ENCODE assay signal across 14 mouse cellular contexts in the genomic region with DNA sequence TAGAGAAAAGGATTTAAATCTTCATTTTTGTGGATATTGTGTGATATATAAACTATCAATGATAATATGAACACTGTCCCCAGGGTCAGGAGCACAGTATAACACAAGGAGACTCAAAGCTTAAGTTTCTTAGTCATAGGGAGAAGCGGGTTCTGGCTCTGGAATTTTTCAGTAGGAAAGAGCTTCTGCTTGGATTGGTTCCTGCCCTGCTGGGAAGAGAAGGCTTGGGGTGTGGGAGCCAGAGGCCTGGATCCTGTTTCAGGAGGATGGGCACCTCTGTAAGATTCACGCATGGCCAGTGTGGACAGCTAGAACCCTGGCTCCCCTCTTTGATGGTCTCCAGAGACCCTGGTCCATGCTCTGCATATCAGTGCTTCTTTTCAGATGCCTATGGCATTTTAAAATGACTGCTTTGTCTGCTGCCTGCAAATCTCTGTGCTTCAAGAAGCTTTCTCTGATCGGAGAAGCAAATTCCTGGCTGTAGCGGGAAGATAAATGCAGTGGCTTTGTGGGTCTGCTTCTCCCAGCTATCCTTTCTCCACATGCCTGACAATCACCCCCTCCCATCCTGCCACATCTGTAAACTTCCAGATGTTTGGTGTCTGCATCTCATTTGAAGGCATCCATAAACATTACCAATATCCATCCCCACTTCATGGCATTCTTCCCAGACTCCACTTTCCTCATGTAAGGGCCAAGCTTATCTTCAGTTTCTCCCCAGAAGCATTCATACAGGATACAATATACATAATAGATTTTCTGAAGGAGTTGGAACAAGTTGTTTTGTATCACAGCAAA. TPM values are rescaled to one million over a fixed set of nuclear protein-coding genes. Genes with fewer than 3 reads are reported as not detected.
A peak's percentile ranks its signal among the peaks of the same experiment; 100 is the strongest.
DNase-seq lines count a peak whose midpoint lies in the region; ATAC-seq and TF ChIP-seq lines count a peak whose summit lies in the region.
"Had no signal": no experiment of that assay in that cellular context is flagged by ENCODE, and none has a peak within 500 bp of the region (broad histone marks: within the 10 kb centered on the region; RNA-seq: fewer than 3 reads in every experiment).

No protein-coding gene starts in this region.

- no peaks in the 10 kb centered on the region for H3K27me3 ChIP-seq in kidney, embryonic 15.5 days
- H3K27me3 ChIP-seq in lung, embryonic 15.5 days = no peaks in the 10 kb centered on the region
- no peaks in the 10 kb centered on the region for H3K27me3 ChIP-seq in intestine, embryonic 16.5 days (replicated peaks; ENCODE audit: control insufficient read depth, insufficient read depth, low read length)
- no peaks in the 10 kb centered on the region for H3K27me3 ChIP-seq in stomach, postnatal 0 days (ENCODE audit: control insufficient read depth, insufficient read depth, low read length)
- H3K27me3 ChIP-seq: midbrain, embryonic 15.5 days; neural tube, embryonic 12.5 days had no signal

- no peak for DNase-seq in kidney, postnatal 36 days
- no peak for DNase-seq in lung, postnatal 14 days
- no peak for DNase-seq in stomach, postnatal 0 days (ENCODE audit: low spot score)
- DNase-seq: cerebellum, postnatal 25 days; gastrocnemius, postnatal 25 days; liver, postnatal 0 days had no signal

- H3K4me3 ChIP-seq in kidney, embryonic 15.5 days (replicated peaks) = no peak overlapping the region
- no peak overlapping the region for H3K4me3 ChIP-seq in lung, embryonic 15.5 days
- no peak overlapping the region for H3K4me3 ChIP-seq in intestine, embryonic 16.5 days (ENCODE audit: low read length)
- H3K4me3 ChIP-seq in stomach, postnatal 0 days (ENCODE audit: low read depth, low read length) = peak overlapping the region; percentile 21
- H3K4me3 ChIP-seq: midbrain, embryonic 15.5 days; neural tube, embryonic 12.5 days had no signal

- TF ChIP-seq CTCF in stomach, postnatal 0 days (IDR thresholded peaks at IDR 0.05; ENCODE audit: low read depth) = no peak

- WGBS in kidney, embryonic 15.5 days = 53% methylated on average over 4 of the region's 4 CpGs
- WGBS in lung, embryonic 15.5 days = 32% methylated on average over 4 of the region's 4 CpGs
- WGBS in intestine, embryonic 16.5 days = 54% methylated on average over 4 of the region's 4 CpGs
- WGBS in stomach, postnatal 0 days = 31% methylated on average over 4 of the region's 4 CpGs

- H3K4me1 ChIP-seq in kidney, embryonic 15.5 days = no peaks in the 10 kb centered on the region
- 0 out of 2 replicates have a peak, but pooled peaks cover 2% of the 10 kb centered on the region for H3K4me1 ChIP-seq in lung, embryonic 15.5 days
- peaks cover 4% of the 10 kb centered on the region; the same call in 1 of the 2 replicates for H3K4me1 ChIP-seq in intestine, embryonic 16.5 days (ENCODE audit: control insufficient read depth, insufficient read depth, low read length)
- H3K4me1 ChIP-seq in stomach, postnatal 0 days (replicated peaks; ENCODE audit: control insufficient read depth, insufficient read depth) = no peaks in the 10 kb centered on the region
- H3K4me1 ChIP-seq: midbrain, embryonic 15.5 days; neural tube, embryonic 12.5 days had no signal

- no peak for TF ChIP-seq EP300 in stomach, postnatal 0 days (optimal IDR thresholded peaks at IDR 0.05)

- peak overlapping the region; percentile 76 for H3K27ac ChIP-seq in kidney, embryonic 15.5 days
- peak overlapping the region; percentile 81 for H3K27ac ChIP-seq in lung, embryonic 15.5 days
- peak overlapping the region; percentile 80 for H3K27ac ChIP-seq in intestine, embryonic 16.5 days (ENCODE audit: low read length)
- peak overlapping the region; percentile 82 for H3K27ac ChIP-seq in stomach, postnatal 0 days (replicated peaks)
- H3K27ac ChIP-seq: midbrain, embryonic 15.5 days; neural tube, embryonic 12.5 days had no signal

- H3K4me2 ChIP-seq in kidney, embryonic 15.5 days = no peak overlapping the region
- H3K4me2 ChIP-seq in lung, embryonic 15.5 days = peak overlapping the region; percentile 13; the same call in 1 of the 2 replicates
- H3K4me2 ChIP-seq in intestine, embryonic 16.5 days (ENCODE audit: low read depth, low read length) = no peak overlapping the region
- peak overlapping the region; percentile 36 for H3K4me2 ChIP-seq in stomach, postnatal 0 days (replicated peaks; ENCODE audit: low read depth)
- H3K4me2 ChIP-seq: midbrain, embryonic 15.5 days; neural tube, embryonic 12.5 days had no signal

- H3K9me3 ChIP-seq in kidney, embryonic 15.5 days (replicated peaks) = no peaks in the 10 kb centered on the region
- H3K9me3 ChIP-seq in lung, embryonic 15.5 days = no peaks in the 10 kb centered on the region
- no peaks in the 10 kb centered on the region for H3K9me3 ChIP-seq in intestine, embryonic 16.5 days (ENCODE audit: control insufficient read depth, low read length)
- no peaks in the 10 kb centered on the region for H3K9me3 ChIP-seq in stomach, postnatal 0 days (ENCODE audit: control insufficient read depth, low read length)
- H3K9me3 ChIP-seq: midbrain, embryonic 15.5 days; neural tube, embryonic 12.5 days had no signal

- no peak; the same call in 1 of the 2 replicates for ATAC-seq in kidney, embryonic 15.5 days (replicated peaks; ENCODE audit: low FRiP score)
- ATAC-seq in lung, embryonic 15.5 days (ENCODE audit: borderline replicate concordance, extremely low read depth, low FRiP score, low TSS enrichment) = peak; percentile 90
- peak; percentile 65 for ATAC-seq in intestine, embryonic 16.5 days
- no peak for ATAC-seq in stomach, postnatal 0 days (ENCODE audit: low FRiP score, low TSS enrichment)
- ATAC-seq in megakaryocyte-erythroid progenitor cell, adult 5-6 weeks (replicated peaks; ENCODE audit: low FRiP score, low TSS enrichment, poor library complexity, severe bottlenecking) = no peak
- ATAC-seq: liver, postnatal 0 days; midbrain, embryonic 15.5 days had no signal

- no peaks in the 10 kb centered on the region for H3K36me3 ChIP-seq in kidney, embryonic 15.5 days
- H3K36me3 ChIP-seq in lung, embryonic 15.5 days = no peaks in the 10 kb centered on the region
- no peaks in the 10 kb centered on the region for H3K36me3 ChIP-seq in intestine, embryonic 16.5 days (ENCODE audit: control insufficient read depth, insufficient read depth, low read length)
- H3K36me3 ChIP-seq in stomach, postnatal 0 days (ENCODE audit: control insufficient read depth, insufficient read depth, low read length) = no peaks in the 10 kb centered on the region
- H3K36me3 ChIP-seq: midbrain, embryonic 15.5 days; neural tube, embryonic 12.5 days had no signal

- H3K9ac ChIP-seq in kidney, embryonic 15.5 days = no peak overlapping the region
- H3K9ac ChIP-seq in lung, embryonic 15.5 days = no peak overlapping the region
- no peak overlapping the region for H3K9ac ChIP-seq in intestine, embryonic 16.5 days (ENCODE audit: low read depth, low read length)
- H3K9ac ChIP-seq in stomach, postnatal 0 days (ENCODE audit: low read length) = peak overlapping the region; percentile 4; the same call in 1 of the 2 replicates
- H3K9ac ChIP-seq: liver, postnatal 0 days; midbrain, embryonic 15.5 days; neural tube, embryonic 12.5 days had no signal

RNA-seq across cellular contexts. Expression of gene Teddm3, which starts 2.0 kb away (rescaled TPM):
- polyA plus RNA-seq in kidney, embryonic 15.5 days (2015; fragmentation: Nextera tagmentation; extraction: Ambion mirVana) = 0.22 TPM in 1 of 2 replicates, not detected in the other
- not detected in 2 replicates for polyA plus RNA-seq in lung, embryonic 15.5 days (2015; fragmentation: Nextera tagmentation; extraction: Ambion mirVana)
- polyA plus RNA-seq in intestine, embryonic 16.5 days (2015; fragmentation: Nextera tagmentation; extraction: Ambion mirVana) = 0.20 TPM in 1 of 2 replicates, not detected in the other
- polyA plus RNA-seq in stomach, postnatal 0 days (2015; fragmentation: Nextera tagmentation; extraction: Ambion mirVana) = 311 and 332 TPM in 2 replicates
- not detected in 2 replicates for total RNA-seq in megakaryocyte-erythroid progenitor cell, adult 5-6 weeks (2014; fragmentation: Nextera tagmentation)
- not detected in 2 replicates for total RNA-seq in megakaryocyte-erythroid progenitor cell, adult 5-6 weeks (2017)
- total RNA-seq: adrenal gland, adult 2 months; gastrocnemius, postnatal 25 days; heart, postnatal 25 days had no signal
- polyA plus RNA-seq: liver, postnatal 0 days; midbrain, embryonic 15.5 days; neural tube, embryonic 12.5 days had no signal

RNA-seq across cellular contexts. Expression of gene Ephb3, which starts 52.8 kb away (rescaled TPM):
- polyA plus RNA-seq in kidney, embryonic 15.5 days (2015; fragmentation: Nextera tagmentation; extraction: Ambion mirVana) = 17.2 and 18.7 TPM in 2 replicates
- polyA plus RNA-seq in lung, embryonic 15.5 days (2015; fragmentation: Nextera tagmentation; extraction: Ambion mirVana) = 28.4 and 29.8 TPM in 2 replicates
- 9.1 and 9.3 TPM in 2 replicates for polyA plus RNA-seq in intestine, embryonic 16.5 days (2015; fragmentation: Nextera tagmentation; extraction: Ambion mirVana)
- polyA plus RNA-seq in stomach, postnatal 0 days (2015; fragmentation: Nextera tagmentation; extraction: Ambion mirVana) = 15.1 and 16.8 TPM in 2 replicates
- total RNA-seq in megakaryocyte-erythroid progenitor cell, adult 5-6 weeks (2014; fragmentation: Nextera tagmentation) = not detected in 2 replicates
- total RNA-seq in megakaryocyte-erythroid progenitor cell, adult 5-6 weeks (2017) = not detected in 2 replicates

Comparison
In these comparisons a context has a peak if more than half of its experiments do, and no peak if none do; other contexts are left out.
1. ATAC-seq: peak in lung, embryonic 15.5 days (single experiment) and intestine, embryonic 16.5 days (single experiment); none in kidney, embryonic 15.5 days (single experiment), stomach, postnatal 0 days (single experiment) and megakaryocyte-erythroid progenitor cell, adult 5-6 weeks (single experiment).
2. H3K4me2 ChIP-seq: peak in lung, embryonic 15.5 days (single experiment) and stomach, postnatal 0 days (single experiment); none in kidney, embryonic 15.5 days (single experiment) and intestine, embryonic 16.5 days (single experiment).
3. RNA of gene Teddm3, which starts 2.0 kb away (polyA plus RNA-seq): 311 to 332 TPM in stomach, postnatal 0 days; 0.20 TPM in intestine, embryonic 16.5 days, 0.22 TPM in kidney, embryonic 15.5 days and not detected in lung, embryonic 15.5 days; every median in the first group is over 100 times any median in the second.
4. Peak in every context shown above with its lines, with median percentiles within 50 percentile points of each other: H3K27ac ChIP-seq.